Mouse (Mus musculus) kidney, postnatal 25 days (tissue): ENCODE results near the gene Nlrx1.
"Not testable (repeated sequence)": the region's sequence is repeated elsewhere in the genome, so short reads cannot be mapped to it uniquely, and the experiment has no call there.

ENCODE experiments used
- DNase-seq, 2 experiments: peaks; one replicate each; pipeline ENCODE4 v3.0.0; 2021; ENCODE audit warnings: mixed read lengths in 2 of 2

Gene Nlrx1

DNA sequence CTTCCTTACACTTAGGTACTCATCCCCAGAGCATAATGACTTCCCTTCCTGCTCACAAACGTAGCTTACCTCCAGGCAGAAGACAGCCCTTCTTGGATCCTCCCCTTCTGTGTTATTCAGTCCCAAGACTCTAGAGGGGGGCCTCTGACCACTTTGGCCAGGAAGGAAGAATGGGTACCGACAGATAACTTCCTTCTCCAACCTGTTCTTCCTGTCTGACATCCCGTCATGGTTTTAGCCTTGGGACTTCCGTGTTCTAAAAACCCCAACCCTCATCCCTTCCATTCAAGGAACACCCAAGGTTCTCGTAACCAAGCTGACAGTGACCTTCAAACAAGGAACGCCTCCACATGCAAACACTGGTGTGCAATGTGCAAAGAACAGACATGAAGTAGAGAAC is at the start of gene Nlrx1:
Gene Nlrx1, minus strand, starts transcription at position 168 of the 400 bp plus-strand sequence.
- no peak for DNase-seq

- peak in 1 of 2 experiments; percentile 49 for DNase-seq
Observed at GRCm38 (mm10) chr9:44317452-44317851, 49.1 kb upstream of the Nlrx1 start.

DNA sequence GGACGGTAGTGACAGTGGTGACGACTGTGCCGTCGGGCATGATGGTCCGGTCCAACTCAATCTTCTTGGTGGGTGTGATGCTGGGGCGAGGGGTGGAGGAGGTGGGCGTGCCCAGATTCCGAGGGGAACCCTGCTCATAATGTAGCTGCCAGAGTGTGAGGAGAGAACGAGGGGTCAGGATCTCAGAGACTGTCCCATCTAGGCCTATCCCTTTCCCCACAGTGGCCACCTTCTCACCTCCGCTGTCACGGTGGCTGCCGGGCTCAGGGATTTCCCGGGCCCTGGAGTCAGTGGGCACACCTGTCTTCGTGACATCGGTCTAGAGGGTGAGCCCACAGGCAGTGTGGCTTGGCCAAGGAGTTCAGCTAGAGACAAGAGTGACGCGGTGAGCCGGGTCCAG is 46.5 kb upstream of the Nlrx1 start:
- no peak for DNase-seq

DNA sequence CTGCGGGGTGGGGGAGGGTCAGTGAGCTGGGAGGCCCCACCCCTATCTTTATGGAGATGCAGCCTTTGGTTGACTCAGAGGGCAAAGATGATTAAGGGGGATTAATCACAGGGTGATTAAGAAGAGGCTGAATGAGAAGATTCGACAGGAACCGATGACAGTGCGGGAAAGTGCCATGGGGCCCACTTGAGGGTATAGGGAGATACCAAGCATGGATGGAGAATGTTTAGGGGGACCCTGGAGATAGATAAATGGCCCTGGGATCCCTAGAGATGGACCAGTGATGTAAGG is 45.8 kb upstream of the Nlrx1 start:
- DNase-seq = no peak

DNA sequence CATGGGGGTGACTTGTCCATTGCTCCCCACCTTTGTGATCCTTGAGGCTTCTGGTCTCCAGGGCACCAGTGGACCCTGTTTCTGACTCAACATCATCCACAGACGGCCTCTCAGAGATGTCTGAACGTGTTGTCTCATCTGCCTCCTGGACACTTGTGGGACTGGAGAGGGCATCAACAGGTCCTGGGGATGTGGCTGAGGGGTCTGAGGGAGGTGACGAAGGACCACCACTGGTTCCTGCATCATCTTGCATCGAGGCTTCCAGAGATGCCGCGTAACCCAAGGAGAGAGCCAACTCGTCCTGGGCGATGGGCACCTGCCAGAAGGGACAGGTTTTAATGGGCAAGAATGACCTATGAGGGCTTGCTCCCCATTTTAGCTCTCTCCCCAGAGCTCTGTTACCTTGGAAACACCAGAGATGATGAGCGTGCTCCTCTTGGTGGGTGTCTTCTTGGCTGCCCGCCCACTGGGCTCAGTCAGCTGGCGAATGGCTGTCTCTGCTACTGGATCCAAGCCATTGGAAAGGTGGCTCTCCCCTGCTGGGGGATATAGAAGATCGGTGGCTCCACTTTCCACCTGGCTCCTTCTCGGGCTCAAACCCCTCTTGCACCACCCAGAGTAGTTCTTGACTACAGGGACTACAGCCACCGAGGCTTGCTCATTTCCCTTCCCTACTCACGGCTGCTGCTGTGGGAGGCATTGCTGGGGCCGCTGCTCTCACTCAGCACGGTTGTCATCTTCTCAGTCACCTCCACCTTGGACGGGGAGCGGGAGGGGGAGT is 45.3 kb upstream of the Nlrx1 start:
- no peak for DNase-seq

GRCm38 (mm10) chr9:44311136-44312134 is 43.0 kb upstream of the Nlrx1 start:
- DNase-seq = peak; percentile 61 to 80

GRCm38 (mm10) chr9:44310750-44311135 is 42.3 kb upstream of the Nlrx1 start:
- no peak for DNase-seq

- DNase-seq = no peak
Observed at GRCm38 (mm10) chr9:44309756-44310155, 41.4 kb upstream of the Nlrx1 start.

- peak in 1 of 2 experiments; percentile 37 for DNase-seq
Observed at GRCm38 (mm10) chr9:44307248-44307647, 38.8 kb upstream of the Nlrx1 start.

DNA sequence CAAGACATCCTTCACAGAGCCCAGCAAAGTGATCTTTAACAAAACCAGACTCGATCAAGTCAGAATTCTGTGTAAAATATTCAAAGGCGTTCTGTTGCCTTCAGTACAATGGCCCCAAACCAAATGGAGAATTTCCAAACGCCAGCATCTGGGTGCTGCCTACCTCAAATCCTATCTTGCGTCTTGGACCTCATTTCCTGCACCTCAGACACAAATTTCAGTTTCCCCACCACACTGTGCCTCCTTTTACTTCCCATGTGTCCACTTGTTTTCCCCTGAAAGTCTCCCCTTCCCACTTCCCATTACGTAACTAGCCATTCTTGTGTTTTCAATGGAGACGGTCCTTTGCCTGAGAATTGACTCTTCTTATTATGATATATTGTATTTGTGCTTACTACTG is 38.1 kb upstream of the Nlrx1 start:
- no peak for DNase-seq

- peak; percentile 98 to 100 for DNase-seq
Observed at GRCm38 (mm10) chr9:44305466-44306079, 37.2 kb upstream of the Nlrx1 start, which contains the start of gene Hinfp. Gene Hinfp, minus strand, starts transcription at chr9:44305671.

DNA sequence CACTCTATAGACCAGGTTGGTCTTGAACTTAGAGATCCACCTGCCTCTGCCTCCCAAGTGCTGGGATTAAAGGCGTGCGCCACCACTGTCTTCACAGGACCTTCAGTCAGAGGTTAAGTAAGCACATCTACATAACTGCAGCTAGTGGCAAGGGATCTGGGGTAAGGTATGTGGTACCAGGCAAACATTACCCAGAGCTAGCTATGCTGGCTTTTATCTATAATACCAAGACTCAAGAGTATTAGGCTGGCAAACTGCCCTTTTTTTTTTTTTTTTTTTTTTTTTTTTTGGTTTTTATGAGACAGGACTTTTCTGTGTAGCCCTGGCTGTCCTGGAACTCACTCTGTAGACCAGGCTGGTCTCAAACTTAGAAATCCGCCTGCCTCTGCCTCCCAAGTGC is 31.6 kb upstream of the Nlrx1 start:
- not testable (repeated sequence) for DNase-seq

DNA sequence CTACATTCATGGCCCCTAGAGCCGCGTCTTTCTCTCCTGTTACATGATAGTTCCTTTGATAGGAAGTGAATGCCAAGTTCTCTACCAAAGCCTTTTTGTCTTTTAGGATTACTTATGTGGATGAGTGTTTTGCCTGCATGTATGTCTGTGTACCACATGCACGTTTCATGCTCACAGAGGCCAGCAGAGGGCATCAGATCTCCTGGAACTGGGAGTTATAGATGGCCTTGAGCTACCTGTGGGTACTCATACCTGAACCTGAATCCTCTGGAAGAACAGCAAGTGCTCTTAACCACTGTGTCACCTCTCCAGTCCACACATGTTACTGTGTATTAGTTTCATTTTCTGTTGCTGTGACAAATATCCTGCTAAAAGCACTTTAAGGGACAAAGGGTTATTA is 24.1 kb upstream of the Nlrx1 start:
- DNase-seq = peak; percentile 71 to 78

DNA sequence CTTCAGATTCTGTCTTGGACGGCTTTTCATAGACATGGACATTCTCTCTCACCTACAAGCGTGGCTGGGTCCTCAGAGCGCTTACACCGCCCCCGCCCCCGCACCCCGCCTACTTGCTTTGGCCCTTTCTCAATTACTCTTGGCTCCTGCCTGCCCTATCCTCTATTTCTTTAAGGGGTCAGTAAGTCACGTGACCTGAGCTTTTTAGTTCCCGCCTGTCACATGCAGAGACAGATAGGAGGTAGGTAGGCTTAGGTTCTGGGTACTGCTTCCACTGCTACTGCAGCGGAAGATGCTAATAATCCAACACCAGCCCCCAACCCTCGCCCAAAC is 20.5 kb upstream of the Nlrx1 start:
- DNase-seq = no peak

GRCm38 (mm10) chr9:44288076-44288958 is 19.9 kb upstream of the Nlrx1 start, which contains the start of gene Abcg4:
Gene Abcg4, minus strand, starts transcription at chr9:44288615.
- DNase-seq = no peak

- DNase-seq = no peak
Observed at GRCm38 (mm10) chr9:44287401-44288075, 19.1 kb upstream of the Nlrx1 start.

DNA sequence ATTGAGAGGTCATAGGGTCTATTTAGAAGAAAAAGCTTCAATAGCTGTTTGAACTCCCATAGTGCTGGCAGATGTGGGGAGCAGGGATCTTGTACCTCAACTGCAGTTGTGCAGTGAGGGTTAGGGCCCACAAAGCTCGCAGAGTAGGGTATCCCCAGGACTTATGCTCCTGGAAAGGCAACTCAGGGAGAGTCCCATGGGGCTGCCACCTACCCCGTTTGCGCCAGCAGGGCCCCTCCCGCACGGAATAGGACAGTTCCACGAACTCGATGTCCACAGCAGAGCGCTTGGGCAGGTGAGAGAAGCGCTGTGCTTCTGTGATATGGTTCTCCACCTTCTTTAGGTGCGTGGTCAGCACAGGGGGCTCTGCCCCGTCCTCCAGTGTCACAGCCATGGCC is 18.6 kb upstream of the Nlrx1 start:
- DNase-seq = no peak

DNA sequence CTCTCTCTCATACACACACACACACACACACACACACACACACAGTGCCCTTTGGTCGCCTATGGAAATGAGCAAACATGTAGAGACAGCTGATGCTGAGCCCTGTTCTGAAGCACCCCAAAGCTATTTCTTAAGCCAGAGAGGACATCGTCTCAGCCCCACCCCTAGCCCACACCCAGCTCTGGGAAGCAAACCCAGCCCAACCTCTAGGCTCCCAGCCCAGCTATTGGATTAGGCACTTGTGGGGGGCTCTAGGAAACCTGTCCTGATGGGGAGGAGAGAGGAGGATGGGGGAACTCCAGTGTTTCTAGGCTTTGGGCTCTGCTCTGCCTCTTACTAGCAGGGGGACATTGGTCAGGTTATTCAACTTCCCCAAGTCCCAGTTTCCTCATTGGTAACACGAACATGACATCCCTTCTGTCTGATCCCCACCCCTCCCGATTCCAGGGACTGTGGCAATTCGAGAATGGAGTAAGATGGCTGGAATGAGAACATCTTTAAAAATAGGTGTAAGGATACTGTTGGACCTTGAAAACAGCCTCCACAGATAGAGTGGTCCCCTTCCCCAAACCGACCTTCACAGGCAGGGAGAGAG is 18.0 kb upstream of the Nlrx1 start:
- no peak for DNase-seq

DNA sequence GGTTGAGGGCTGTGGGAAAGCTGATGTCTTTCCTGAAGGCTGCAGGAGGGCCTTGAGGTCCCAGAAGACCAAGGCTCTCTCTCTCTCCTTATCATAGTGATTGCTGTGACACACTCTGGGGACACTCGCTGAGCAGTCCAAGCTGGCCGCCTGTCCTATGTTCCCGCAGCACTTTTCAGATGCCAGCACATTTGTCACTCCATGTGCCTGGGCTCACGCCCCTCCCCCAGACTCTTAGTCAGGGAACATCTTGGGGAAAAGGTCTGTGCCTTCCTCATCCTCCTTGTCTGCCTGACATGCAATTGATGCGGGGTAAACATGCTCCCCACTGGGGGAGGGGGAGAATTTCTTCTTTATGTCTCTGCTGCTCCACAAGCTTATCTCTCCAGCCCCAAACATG is 14.8 kb upstream of the Nlrx1 start:
- no peak for DNase-seq

DNA sequence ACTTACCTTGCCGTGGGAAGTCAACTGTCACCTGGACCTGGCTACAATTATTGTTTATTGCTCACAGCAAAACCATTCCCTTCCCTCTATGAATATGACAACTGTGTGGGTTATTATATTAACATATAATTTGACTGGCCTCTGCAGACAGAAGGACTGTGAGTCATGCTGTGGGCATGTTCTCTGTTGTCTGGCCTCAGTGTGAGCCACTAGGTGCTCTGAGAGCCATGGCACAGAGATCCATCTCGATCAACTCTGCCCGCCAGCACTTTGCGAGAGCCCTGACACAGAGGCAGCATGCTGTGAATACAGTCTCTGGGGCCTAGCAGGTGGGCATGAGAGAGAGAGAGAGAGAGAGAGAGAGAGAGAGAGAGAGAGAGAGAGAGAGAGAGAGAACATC is 1.6 kb upstream of the Nlrx1 start:
- no peak for DNase-seq

- DNase-seq = peak in 1 of 2 experiments; percentile 71
Observed at GRCm38 (mm10) chr9:44269077-44269476, 678 bp upstream of the Nlrx1 start.

GRCm38 (mm10) chr9:44268027-44268360 is 405 bp downstream of the Nlrx1 start:
- DNase-seq = peak; percentile 95 to 97
